Mouse (Mus musculus): ENCODE data around the gene Uox.

DNA sequence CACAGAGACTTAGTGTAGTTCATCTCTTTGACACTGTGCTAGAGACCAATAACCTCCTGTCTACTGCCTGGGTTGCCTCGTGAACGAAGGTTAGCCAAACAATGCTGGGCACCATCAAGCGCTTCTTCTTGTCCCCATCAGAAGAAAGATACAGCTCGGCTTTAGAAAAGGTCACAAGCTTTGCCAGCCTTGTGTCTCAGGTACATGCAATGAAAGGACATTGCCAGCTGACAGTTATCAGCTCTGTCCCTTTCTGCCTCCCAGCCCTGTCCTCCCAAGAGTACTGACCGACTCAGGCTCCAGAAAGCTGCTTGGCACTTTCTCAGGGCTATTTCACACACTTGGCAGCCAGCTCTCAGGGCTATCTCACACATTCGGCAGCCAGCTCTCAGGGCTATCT is 25.2 kb downstream of the Uox start:
- no peak for TF ChIP-seq GATA1 (IDR thresholded peaks at IDR 0.05; ENCODE audit: low read length)
- no peak for TF ChIP-seq TAL1 (IDR thresholded peaks at IDR 0.05; ENCODE audit: low read length)

All from erythroblast, embryonic 14.5 days (primary cell).